Mouse (Mus musculus) CH12.LX (cell line): ENCODE results near the gene Nes. TPM values are rescaled to one million over a fixed set of nuclear protein-coding genes. Genes with fewer than 3 reads are reported as not detected.

ENCODE experiments used
- DNase-seq: peaks from one replicate; pipeline ENCODE4 v3.0.0-alpha.2; 2013; ENCODE audit errors: extremely low read depth
- H3K27ac ChIP-seq: 2 replicates; pipeline ENCODE4 v1.5.1; 2012; ENCODE audit warnings: low read depth, mild to moderate bottlenecking, control low read depth, moderate library complexity; ENCODE audit not compliant: insufficient read depth
- H3K27me3 ChIP-seq: replicated peaks from 2 replicates; pipeline ENCODE3; 2012; ENCODE audit warnings: inconsistent platforms
- H3K36me3 ChIP-seq, 2 experiments: replicated peaks in 1 of 2; 2 replicates each; pipeline versions ENCODE3 to v1.6.1; 2012; ENCODE audit warnings: inconsistent platforms in 1 of 2, low read length in 1 of 2, mild to moderate bottlenecking in 1 of 2, mixed read lengths in 1 of 2, moderate library complexity in 1 of 2; ENCODE audit not compliant: control insufficient read depth in 1 of 2, insufficient read depth in 1 of 2
- H3K4me1 ChIP-seq, 2 experiments: 2 replicates each; pipeline ENCODE4 v1.6.1; 2012; ENCODE audit warnings: inconsistent platforms in 1 of 2, moderate library complexity in 1 of 2; ENCODE audit not compliant: insufficient read depth in 2 of 2, control insufficient read depth in 1 of 2
- H3K4me2 ChIP-seq: 2 replicates; pipeline ENCODE4 v1.6.1; 2012; ENCODE audit warnings: low read depth, mild to moderate bottlenecking, control low read depth; ENCODE audit not compliant: poor library complexity, insufficient read depth, severe bottlenecking
- H3K4me3 ChIP-seq, 3 experiments: fragments of 150-350 bp in 1 of 3; sonication (generic) in 1 of 3; replicated peaks in 1 of 3; 2 replicates each; pipeline versions ENCODE3 to v1.5.1; 2011 to 2012; ENCODE audit warnings: low read depth in 2 of 3, low read length in 2 of 3, mild to moderate bottlenecking in 2 of 3, moderate library complexity in 2 of 3, control low read depth in 1 of 3, improper control_type of control experiment in 1 of 3, inconsistent platforms in 1 of 3, mixed read lengths in 1 of 3; ENCODE audit not compliant: poor library complexity in 1 of 3
- H3K79me2 ChIP-seq: replicated peaks from 2 replicates; pipeline ENCODE4 v1.6.1; 2012; ENCODE audit warnings: mild to moderate bottlenecking, moderate library complexity; ENCODE audit not compliant: control insufficient read depth, poor library complexity, insufficient read depth, severe bottlenecking; ENCODE audit errors: extremely low read depth
- H3K9ac ChIP-seq: 2 replicates; pipeline ENCODE4 v1.6.1; 2012; ENCODE audit warnings: low read depth, mild to moderate bottlenecking, control low read depth, moderate library complexity; ENCODE audit not compliant: insufficient read depth
- H3K9me3 ChIP-seq: replicated peaks from 2 replicates; pipeline ENCODE3; 2012; ENCODE audit warnings: low read length, inconsistent platforms, mixed read lengths
- CHD1 ChIP-seq: IDR thresholded peaks from 2 replicates; pipeline ENCODE4 v1.6.1; 2012; ENCODE audit warnings: low read depth, low read length, improper control_type of control experiment, inconsistent platforms
- CHD2 ChIP-seq: IDR thresholded peaks from 2 replicates; pipeline ENCODE4 v1.6.1; 2011; ENCODE audit warnings: low read length, improper control_type of control experiment
- E2F4 ChIP-seq: IDR thresholded peaks from 2 replicates; pipeline ENCODE4 v1.6.1; 2011; ENCODE audit warnings: low read depth, low read length, improper control_type of control experiment; ENCODE audit not compliant: insufficient replicate concordance
- ELF1 ChIP-seq: IDR thresholded peaks from 2 replicates; pipeline ENCODE4 v1.6.1; 2014; ENCODE audit warnings: low read depth, mild to moderate bottlenecking, inconsistent platforms, low read length, improper control_type of control experiment
- EP300 ChIP-seq: IDR thresholded peaks from 2 replicates; pipeline ENCODE4 v1.6.1; 2011; ENCODE audit warnings: low read length, improper control_type of control experiment
- ETS1 ChIP-seq: conservative IDR thresholded peaks from 2 replicates; pipeline ENCODE4 v1.6.1; 2012; ENCODE audit warnings: low read depth, mild to moderate bottlenecking, inconsistent platforms, low read length, improper control_type of control experiment, moderate library complexity
- GABPA ChIP-seq: IDR thresholded peaks from 2 replicates; pipeline ENCODE4 v1.6.1; 2012; ENCODE audit warnings: low read depth, low read length, improper control_type of control experiment, inconsistent platforms; ENCODE audit not compliant: insufficient replicate concordance
- HCFC1 ChIP-seq: IDR thresholded peaks from 2 replicates; pipeline ENCODE4 v1.6.1; 2012; ENCODE audit warnings: low read depth, mild to moderate bottlenecking, inconsistent platforms, low read length, improper control_type of control experiment
- JUN ChIP-seq: IDR thresholded peaks from 2 replicates; pipeline ENCODE4 v1.6.1; 2011; ENCODE audit warnings: low read depth, mild to moderate bottlenecking, low read length, improper control_type of control experiment, moderate library complexity; ENCODE audit not compliant: insufficient read depth
- JUND ChIP-seq: conservative IDR thresholded peaks from 2 replicates; pipeline ENCODE4 v1.6.1; 2011; ENCODE audit warnings: low read depth, low read length, improper control_type of control experiment
- MAFK ChIP-seq: IDR thresholded peaks from 2 replicates; pipeline ENCODE4 v1.6.1; 2011; ENCODE audit warnings: low read length, improper control_type of control experiment; ENCODE audit not compliant: insufficient replicate concordance
- MAZ ChIP-seq: IDR thresholded peaks from 2 replicates; pipeline ENCODE4 v1.6.1; 2012; ENCODE audit warnings: low read depth, mild to moderate bottlenecking, inconsistent platforms, low read length, improper control_type of control experiment, moderate library complexity
- MEF2A ChIP-seq: IDR thresholded peaks from 2 replicates; pipeline ENCODE4 v1.6.1; 2014; ENCODE audit warnings: low read depth, mild to moderate bottlenecking, inconsistent platforms, low read length, improper control_type of control experiment, borderline replicate concordance
- MXI1 ChIP-seq: IDR thresholded peaks from 2 replicates; pipeline ENCODE4 v1.6.1; 2011; ENCODE audit warnings: mild to moderate bottlenecking, low read depth, low read length, improper control_type of control experiment
- MYC ChIP-seq: IDR thresholded peaks from 2 replicates; pipeline ENCODE4 v1.6.1; 2011; ENCODE audit warnings: low read depth, mild to moderate bottlenecking, improper control_type of control experiment, low read length
- POLR2A ChIP-seq: IDR thresholded peaks from 2 replicates; pipeline ENCODE4 v1.6.1; 2011; ENCODE audit warnings: low read depth, mild to moderate bottlenecking, improper control_type of control experiment, low read length
- RAD21 ChIP-seq: IDR thresholded peaks from 2 replicates; pipeline ENCODE4 v1.6.1; 2011; ENCODE audit warnings: low read depth, mild to moderate bottlenecking, low read length, improper control_type of control experiment, moderate library complexity
- TBP ChIP-seq: conservative IDR thresholded peaks from 2 replicates; pipeline ENCODE4 v1.6.1; 2011; ENCODE audit warnings: low read depth, low read length, improper control_type of control experiment
- USF1 ChIP-seq: IDR thresholded peaks from 2 replicates; pipeline ENCODE4 v1.6.1; 2014; ENCODE audit warnings: low read depth, mild to moderate bottlenecking, inconsistent platforms, low read length, improper control_type of control experiment
- USF2 ChIP-seq: conservative IDR thresholded peaks from 2 replicates; pipeline ENCODE4 v1.6.1; 2011; ENCODE audit warnings: low read depth, low read length, improper control_type of control experiment
- ZMIZ1 ChIP-seq: IDR thresholded peaks from 2 replicates; pipeline ENCODE4 v1.6.1; 2012; ENCODE audit warnings: low read depth, mild to moderate bottlenecking, inconsistent platforms, low read length, improper control_type of control experiment
- ZNF384 ChIP-seq: IDR thresholded peaks from 2 replicates; pipeline ENCODE4 v1.6.1; 2012; ENCODE audit warnings: low read depth, low read length, improper control_type of control experiment, inconsistent platforms
- dilution Hi-C: fragments of 300-500 bp; cut with MboI; formaldehyde crosslinking; loops from 2 replicates; pipeline ENCODE4 v1.14.3; 2020; ENCODE audit warnings: low sequenced_read_pairs; ENCODE audit not compliant: extremely low pct_unique_long_range_greater_than_20kb, extremely low pct_ligation_motif_present
- in situ Hi-C: fragments of 300-500 bp; cut with MboI; formaldehyde crosslinking; loops from 3 replicates; pipeline ENCODE4 v1.14.3; 2019; ENCODE audit warnings: low sequenced_read_pairs, low pct_ligation_motif_present, low pct_unique_long_range_greater_than_20kb, mixed read lengths
- polyA plus RNA-seq: library from polyadenylated mRNA; unstranded; fragments of >175 nt; gene quantifications from 2 replicates; pipeline ENCODE4 v1.2.1, GENCODE M21; 2012; ENCODE audit warnings: low read depth; ENCODE audit not compliant: insufficient read length
- total RNA-seq, 2 experiments: library from RNA; depleted of rRNA; stranded (reverse); fragments of 300-350 nt in 1 of 2; fragments of >200 nt in 1 of 2; gene quantifications; 2 replicates each; pipeline ENCODE4 v1.2.3; 2012 to 2014

Gene Nes
- total and polyA plus RNA-seq, 3 experiments, result 0.04 TPM; not detected in 1

- in situ Hi-C loops, result no loop called here
- DNase-seq, result no peak
- no peak for TF ChIP-seq ZMIZ1
- no peak for TF ChIP-seq CHD2
- TF ChIP-seq ELF1, result no peak
- no peak for TF ChIP-seq MEF2A
- no peak for TF ChIP-seq MAFK
- TF ChIP-seq USF2, result no peak
- no peak for TF ChIP-seq RAD21
- no peak for TF ChIP-seq POLR2A
- TF ChIP-seq MYC, result no peak
- TF ChIP-seq, all 38 proteins: peak for 0
- Histone ChIP-seq H3K79me2 (no peaks in the 10 kb centered on the region), H3K4me3 (no peak within 1 kb of the TSS), H3K27me3 (no peaks in the 10 kb centered on the region), H3K9ac (no peak within 1 kb of the TSS), H3K4me1 (no peaks in the 10 kb centered on the region), H3K27ac (no peak within 1 kb of the TSS), H3K36me3 (peaks cover 5 to 28% of the 10 kb centered on the region in 2 experiments), H3K4me2 (no peak within 1 kb of the TSS), H3K9me3 (no peaks in the 10 kb centered on the region)
- dilution Hi-C loops, result no loop called here
Measured at GRCm38 (mm10) chr3:87948378-87949265, 22.3 kb upstream of the Nes start, which contains the start of gene Crabp2. Crabp2 (plus strand) TSS chr3:87948666.

- TF ChIP-seq JUN (no peak), MAFK (no peak), POLR2A (no peak), ZNF384 (no peak), GABPA (no peak), EP300 (no peak), HCFC1 (no peak), TBP (no peak), MXI1 (no peak), ETS1 (no peak), USF1 (no peak), MYC (no peak), MAZ (no peak), CHD1 (no peak), E2F4 (no peak), RAD21 (no peak), JUND (no peak)
- peaks cover 3 to 20% of the 10 kb centered on the region in 2 experiments for H3K36me3 ChIP-seq
- no peaks in the 10 kb centered on the region for H3K79me2 ChIP-seq
- in situ Hi-C loops (no loop called here), dilution Hi-C loops (no loop called here)
- no peak overlapping the region for H3K27ac ChIP-seq
- H3K9ac ChIP-seq, result no peak overlapping the region
- no peak overlapping the region for H3K4me3 ChIP-seq
- H3K4me1 ChIP-seq, result no peaks in the 10 kb centered on the region
- H3K27me3 ChIP-seq, result no peaks in the 10 kb centered on the region
- no peak for DNase-seq
- H3K9me3 ChIP-seq, result no peaks in the 10 kb centered on the region
- no peak overlapping the region for H3K4me2 ChIP-seq
Measured at GRCm38 (mm10) chr3:87949266-87949954, 21.5 kb upstream of the Nes start.
